Mouse (Mus musculus) embryonic facial prominence, embryonic 13.5 days (tissue): ENCODE measurements around the gene Fam185a. TPM values are rescaled to one million over a fixed set of nuclear protein-coding genes. Genes with fewer than 3 reads are reported as not detected.
A peak's percentile ranks its signal among the peaks of the same experiment; 100 is the strongest.

Source experiments
- ATAC-seq: fragments of 200-750 bp; cut with Nextera tagmentation; 2 replicates; pipeline ENCODE4 v1.8.0; 2017; ENCODE audit warnings: low read depth; ENCODE audit not compliant: insufficient number of reproducible peaks, insufficient read depth, low FRiP score, low TSS enrichment
- H3K27ac ChIP-seq: fragments of 300-500 bp; sonication (generic); 2 replicates; pipeline ENCODE4 v1.5.1; 2015; ENCODE audit warnings: moderate library complexity, mild to moderate bottlenecking, inconsistent platforms
- H3K27me3 ChIP-seq: fragments of 300-500 bp; sonication (generic); 2 replicates; pipeline ENCODE4 v1.6.1; 2015; ENCODE audit warnings: mild to moderate bottlenecking, inconsistent platforms
- H3K36me3 ChIP-seq: fragments of 300-500 bp; sonication (generic); 2 replicates; pipeline ENCODE4 v1.6.1; 2015; ENCODE audit warnings: mild to moderate bottlenecking, inconsistent platforms
- H3K4me1 ChIP-seq: fragments of 300-500 bp; sonication (generic); 2 replicates; pipeline ENCODE4 v1.6.1; 2015; ENCODE audit warnings: inconsistent platforms
- H3K4me2 ChIP-seq: fragments of 300-500 bp; sonication (generic); 2 replicates; pipeline ENCODE4 v1.6.1; 2015; ENCODE audit warnings: moderate library complexity, mild to moderate bottlenecking, inconsistent platforms
- H3K4me3 ChIP-seq: fragments of 300-500 bp; sonication (generic); 2 replicates; pipeline ENCODE4 v1.5.1; 2015; ENCODE audit warnings: mild to moderate bottlenecking, inconsistent platforms
- H3K9ac ChIP-seq: fragments of 300-500 bp; sonication (generic); 2 replicates; pipeline ENCODE4 v1.6.1; 2015; ENCODE audit warnings: mild to moderate bottlenecking, inconsistent platforms
- H3K9me3 ChIP-seq: fragments of 300-500 bp; sonication (generic); 2 replicates; pipeline ENCODE4 v1.6.1; 2016; ENCODE audit warnings: inconsistent platforms
- WGBS: fragments of 180-500 bp; shearing (Covaris S2); methylation state at CpG from one replicate; pipeline ENCODE4 v1.1.7; 2015; ENCODE audit warnings: mixed read lengths; 5-methylcytosine and 5-hydroxymethylcytosine counted together
- polyA plus RNA-seq: library from polyadenylated mRNA; unstranded; fragments of >200 nt; fragmentation: Nextera tagmentation; extraction: Ambion mirVana; gene quantifications from 2 replicates; pipeline ENCODE4 v1.2.1, GENCODE M21; 2015

Fam185a gene
- polyA plus RNA-seq, 1 experiment from 2014 or later: 5.3 TPM

- no peak for ATAC-seq
- Histone ChIP-seq H3K36me3 (no peaks in the 10 kb centered on the region), H3K27ac (no peak overlapping the region; the same call in 1 of the 2 replicates), H3K9me3 (no peaks in the 10 kb centered on the region), H3K4me1 (peaks cover 68% of the 10 kb centered on the region), H3K4me2 (no peak overlapping the region), H3K27me3 (no peaks in the 10 kb centered on the region), H3K4me3 (no peak overlapping the region), H3K9ac (no peak overlapping the region)
- 87% methylated on average over 8 of the region's 8 CpGs for WGBS
Observed at GRCm38 (mm10) chr5:21485197-21485829, 60.6 kb downstream of the Fam185a start.

- ATAC-seq: no peak
- no peak overlapping the region for H3K4me3 ChIP-seq
- peaks cover 65% of the 10 kb centered on the region for H3K4me1 ChIP-seq
- peak overlapping the region; percentile 71 for H3K27ac ChIP-seq
- no peaks in the 10 kb centered on the region for H3K27me3 ChIP-seq
- no peak overlapping the region for H3K4me2 ChIP-seq
- H3K9ac ChIP-seq: no peak overlapping the region
- no peaks in the 10 kb centered on the region for H3K36me3 ChIP-seq
- WGBS: 43% methylated on average over 5 of the region's 5 CpGs
- no peaks in the 10 kb centered on the region for H3K9me3 ChIP-seq
Observed at GRCm38 (mm10) chr5:21486798-21487197, 62.0 kb downstream of the Fam185a start.

GRCm38 (mm10) chr5:21487306-21487705 lies 62.5 kb downstream of the Fam185a start:
- ATAC-seq: no peak
- Histone ChIP-seq H3K27me3 (no peaks in the 10 kb centered on the region), H3K27ac (peak overlapping the region; percentile 68), H3K9ac (no peak overlapping the region), H3K4me1 (peaks cover 68% of the 10 kb centered on the region), H3K9me3 (no peaks in the 10 kb centered on the region), H3K4me2 (no peak overlapping the region), H3K4me3 (no peak overlapping the region), H3K36me3 (no peaks in the 10 kb centered on the region)
- 49% methylated on average over 3 of the region's 3 CpGs for WGBS

DNA sequence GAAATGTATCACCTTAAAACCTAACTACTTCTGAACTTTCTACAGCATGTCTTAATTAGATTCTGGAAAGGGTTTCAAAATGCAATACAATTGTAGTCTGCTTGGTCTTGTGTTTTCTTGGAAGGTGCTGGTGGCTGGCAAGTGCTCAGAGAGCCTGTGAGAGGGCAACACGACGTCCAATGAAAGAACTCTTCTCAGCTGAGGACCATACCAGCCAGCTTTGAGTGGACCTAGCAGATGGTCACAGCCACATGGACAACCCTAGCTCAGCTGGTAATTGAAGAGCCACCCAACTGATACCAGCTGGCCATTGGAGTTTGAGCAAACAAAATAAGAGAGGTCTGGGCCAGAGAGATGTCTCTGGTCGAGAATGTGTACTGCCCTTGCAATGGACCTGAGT lies 63.0 kb downstream of the Fam185a start:
- Histone ChIP-seq H3K9me3 (no peaks in the 10 kb centered on the region), H3K4me2 (no peak overlapping the region), H3K27me3 (no peaks in the 10 kb centered on the region), H3K9ac (no peak overlapping the region), H3K4me1 (peaks cover 68% of the 10 kb centered on the region), H3K36me3 (no peaks in the 10 kb centered on the region), H3K4me3 (no peak overlapping the region), H3K27ac (peak overlapping the region; percentile 48; the same call in 1 of the 2 replicates)
- WGBS: 88% methylated on average over 3 of the region's 3 CpGs
- ATAC-seq: no peak

- Histone ChIP-seq H3K27ac (peak overlapping the region; percentile 77), H3K4me2 (no peak overlapping the region), H3K4me3 (no peak overlapping the region), H3K9me3 (no peaks in the 10 kb centered on the region), H3K36me3 (no peaks in the 10 kb centered on the region), H3K9ac (no peak overlapping the region), H3K4me1 (peaks cover 67% of the 10 kb centered on the region), H3K27me3 (no peaks in the 10 kb centered on the region)
- ATAC-seq: no peak
- 67% methylated on average over 5 of the region's 5 CpGs for WGBS
Observed at GRCm38 (mm10) chr5:21488506-21488905, 63.7 kb downstream of the Fam185a start.

DNA sequence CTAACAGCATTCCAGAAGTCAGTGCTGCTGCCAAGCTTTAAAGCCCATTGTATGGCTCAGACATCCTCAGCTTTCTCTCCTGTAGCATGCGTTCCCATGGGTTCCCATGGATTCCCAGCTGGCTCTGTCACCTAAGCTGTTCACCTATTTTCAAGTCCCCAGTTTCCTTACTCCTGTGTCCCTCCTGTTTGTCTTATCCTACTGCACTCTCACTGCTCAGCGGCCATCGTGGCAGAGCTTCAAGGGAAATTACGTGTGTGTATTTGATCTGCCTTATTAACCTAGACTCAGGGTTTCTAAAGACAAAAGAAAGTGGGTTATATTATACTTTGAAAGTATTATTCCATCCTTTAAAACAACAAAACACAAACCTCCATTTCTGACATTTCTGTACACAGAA lies 64.4 kb downstream of the Fam185a start:
- Histone ChIP-seq H3K27ac (peak overlapping the region; percentile 77), H3K4me1 (peaks cover 72% of the 10 kb centered on the region), H3K4me3 (no peak overlapping the region), H3K36me3 (no peaks in the 10 kb centered on the region), H3K4me2 (no peak overlapping the region), H3K9ac (no peak overlapping the region), H3K9me3 (no peaks in the 10 kb centered on the region), H3K27me3 (no peaks in the 10 kb centered on the region)
- WGBS: 32% methylated on average over 4 of the region's 4 CpGs
- ATAC-seq: no peak

GRCm38 (mm10) chr5:21491469-21491868 lies 66.7 kb downstream of the Fam185a start:
- Histone ChIP-seq H3K4me3 (no peak overlapping the region), H3K9ac (no peak overlapping the region), H3K4me1 (peaks cover 80% of the 10 kb centered on the region), H3K4me2 (no peak overlapping the region), H3K9me3 (no peaks in the 10 kb centered on the region), H3K27ac (no peak overlapping the region), H3K36me3 (no peaks in the 10 kb centered on the region), H3K27me3 (no peaks in the 10 kb centered on the region)
- 88% methylated on average over 2 of the region's 2 CpGs for WGBS
- no peak for ATAC-seq

DNA sequence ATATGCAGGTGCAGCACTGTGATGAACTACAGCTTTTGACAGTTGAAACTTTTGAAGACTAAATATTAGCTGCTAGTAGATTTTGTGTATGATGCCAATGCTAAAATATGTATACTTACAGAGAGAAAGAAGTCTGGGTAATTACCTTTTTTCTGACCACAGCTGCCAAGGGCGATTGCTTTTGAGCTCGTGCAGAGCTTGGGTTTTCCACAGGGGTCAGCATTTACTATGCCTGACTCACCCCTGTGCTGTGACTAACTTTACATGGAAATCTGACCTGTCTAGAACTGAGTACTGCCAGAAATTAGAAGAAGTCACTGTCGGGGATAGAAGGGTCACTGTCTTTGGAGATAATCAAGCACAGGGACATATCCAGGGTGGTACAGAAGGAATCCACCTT lies 67.5 kb downstream of the Fam185a start:
- no peak overlapping the region for H3K9ac ChIP-seq
- peaks cover 82% of the 10 kb centered on the region for H3K4me1 ChIP-seq
- H3K4me2 ChIP-seq: no peak overlapping the region
- no peaks in the 10 kb centered on the region for H3K9me3 ChIP-seq
- H3K27me3 ChIP-seq: no peaks in the 10 kb centered on the region
- H3K4me3 ChIP-seq: no peak overlapping the region
- no peak overlapping the region for H3K27ac ChIP-seq
- 0 out of 2 replicates have a peak, but pooled peaks have one; percentile 50 for ATAC-seq
- 54% methylated on average over 3 of the region's 3 CpGs for WGBS
- no peaks in the 10 kb centered on the region for H3K36me3 ChIP-seq

GRCm38 (mm10) chr5:21493294-21493999 lies 68.7 kb downstream of the Fam185a start:
- H3K9me3 ChIP-seq: no peaks in the 10 kb centered on the region
- WGBS: 75% methylated on average over 8 of the region's 8 CpGs
- ATAC-seq: no peak

DNA sequence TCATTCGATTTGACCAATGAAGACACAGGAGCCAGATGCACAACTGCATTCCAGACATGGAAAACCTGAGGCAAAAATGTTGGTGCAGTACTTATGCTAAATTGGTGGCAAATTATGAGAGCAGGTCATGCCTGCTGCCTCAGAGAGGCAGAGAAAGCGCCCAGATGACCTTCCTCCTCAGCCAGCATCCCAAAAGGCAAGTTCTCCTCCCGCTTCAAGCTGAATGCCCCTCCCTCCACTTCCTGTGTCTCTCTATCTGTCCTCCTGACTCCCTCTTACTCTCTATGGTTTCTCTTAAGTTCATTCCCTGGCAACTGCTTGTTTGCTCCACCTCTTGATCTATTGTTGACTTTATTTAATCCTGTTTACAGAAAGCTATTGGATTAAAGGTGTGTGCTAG lies 70.0 kb downstream of the Fam185a start:
- 36% methylated on average over 3 of the region's 3 CpGs for WGBS
- H3K9ac ChIP-seq: no peak overlapping the region
- H3K4me1 ChIP-seq: peaks cover 62% of the 10 kb centered on the region
- ATAC-seq: no peak
- H3K4me2 ChIP-seq: no peak overlapping the region
- H3K36me3 ChIP-seq: no peaks in the 10 kb centered on the region
- no peak overlapping the region for H3K27ac ChIP-seq
- H3K9me3 ChIP-seq: no peaks in the 10 kb centered on the region
- H3K4me3 ChIP-seq: no peak overlapping the region
- H3K27me3 ChIP-seq: no peaks in the 10 kb centered on the region

More at GRCm38 (mm10) chr5:21493294-21493999, 68.7 kb downstream of the Fam185a start:
- no peak overlapping the region for H3K4me3 ChIP-seq
- H3K36me3 ChIP-seq: no peaks in the 10 kb centered on the region
- no peak overlapping the region for H3K9ac ChIP-seq
- H3K27me3 ChIP-seq: no peaks in the 10 kb centered on the region
- H3K27ac ChIP-seq: no peak overlapping the region
- peaks cover 74% of the 10 kb centered on the region for H3K4me1 ChIP-seq
- no peak overlapping the region for H3K4me2 ChIP-seq

DNA sequence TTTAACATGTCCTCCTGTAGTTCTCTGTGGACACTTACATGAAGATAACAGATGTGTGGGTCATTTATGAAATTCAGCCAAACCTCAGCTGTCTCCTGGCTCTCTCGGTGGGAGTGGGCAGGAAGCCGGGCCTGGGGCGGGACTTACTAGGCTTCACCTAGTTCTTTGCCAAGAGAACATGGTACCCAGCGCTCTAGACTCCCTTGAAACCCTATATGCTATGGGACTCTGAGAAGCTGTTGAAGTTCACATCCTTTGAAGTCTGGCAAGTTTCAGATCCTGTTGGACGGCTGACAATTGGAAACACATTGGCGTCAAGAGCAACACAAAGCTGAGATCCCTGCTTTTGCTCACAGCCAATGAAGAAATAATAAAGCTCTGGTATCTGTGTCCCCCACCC lies 71.6 kb downstream of the Fam185a start:
- Histone ChIP-seq H3K4me3 (no peak overlapping the region), H3K4me2 (no peak overlapping the region), H3K27me3 (no peaks in the 10 kb centered on the region), H3K9ac (no peak overlapping the region), H3K4me1 (peaks cover 54% of the 10 kb centered on the region), H3K36me3 (no peaks in the 10 kb centered on the region), H3K27ac (peak overlapping the region; percentile 66), H3K9me3 (no peaks in the 10 kb centered on the region)
- ATAC-seq: no peak
- 22% methylated on average over 6 of the region's 6 CpGs for WGBS

- H3K36me3 ChIP-seq: no peaks in the 10 kb centered on the region
- no peak overlapping the region for H3K4me2 ChIP-seq
- peaks cover 54% of the 10 kb centered on the region for H3K4me1 ChIP-seq
- no peak for ATAC-seq
- H3K9ac ChIP-seq: no peak overlapping the region
- 39% methylated on average over 3 of the region's 3 CpGs for WGBS
- peak overlapping the region; percentile 66; the same call in 1 of the 2 replicates for H3K27ac ChIP-seq
- no peaks in the 10 kb centered on the region for H3K9me3 ChIP-seq
- no peak overlapping the region for H3K4me3 ChIP-seq
- H3K27me3 ChIP-seq: no peaks in the 10 kb centered on the region
Observed at GRCm38 (mm10) chr5:21496881-21497280, 72.1 kb downstream of the Fam185a start.
